Mouse (Mus musculus) hindbrain, postnatal 0 days (tissue): ENCODE results near the gene Coa7. TPM values are rescaled to one million over a fixed set of nuclear protein-coding genes. Genes with fewer than 3 reads are reported as not detected.

ENCODE experiments used
- ATAC-seq: fragments of 200-750 bp; cut with Nextera tagmentation; 2 replicates; pipeline ENCODE4 v1.8.0; 2017; ENCODE audit warnings: mild to moderate bottlenecking, moderate TSS enrichment, moderate library complexity
- DNase-seq: peaks from one replicate; pipeline ENCODE4 v3.0.0-alpha.2; 2015; ENCODE audit warnings: low spot score
- H3K27ac ChIP-seq: fragments of 300-500 bp; sonication (generic); 2 replicates; pipeline ENCODE4 v1.5.1; 2014; ENCODE audit warnings: mild to moderate bottlenecking
- H3K27me3 ChIP-seq: fragments of 300-500 bp; sonication (generic); 2 replicates; pipeline ENCODE4 v1.6.1; 2014; ENCODE audit warnings: low read length, mixed read lengths; ENCODE audit not compliant: insufficient read depth
- H3K36me3 ChIP-seq: fragments of 300-500 bp; sonication (generic); 2 replicates; pipeline ENCODE4 v1.6.1; 2014; ENCODE audit warnings: low read length, mixed read lengths; ENCODE audit not compliant: insufficient read depth
- H3K4me1 ChIP-seq: fragments of 300-500 bp; sonication (generic); 2 replicates; pipeline ENCODE4 v1.6.1; 2014; ENCODE audit warnings: antibody characterized with exemption, low read length, mixed read lengths; ENCODE audit not compliant: insufficient read depth
- H3K4me2 ChIP-seq: fragments of 300-500 bp; sonication (generic); 2 replicates; pipeline ENCODE4 v1.6.1; 2014; ENCODE audit warnings: low read depth, mild to moderate bottlenecking, low read length, moderate library complexity, mixed read lengths
- H3K4me3 ChIP-seq: fragments of 300-500 bp; sonication (generic); 2 replicates; pipeline ENCODE4 v1.5.1; 2014; ENCODE audit warnings: low read length
- H3K9ac ChIP-seq: fragments of 300-500 bp; sonication (generic); replicated peaks from 2 replicates; pipeline ENCODE4 v1.6.1; 2014; ENCODE audit warnings: mild to moderate bottlenecking, low read length, moderate library complexity, mixed read lengths
- H3K9me3 ChIP-seq: fragments of 300-500 bp; sonication (generic); 2 replicates; pipeline ENCODE4 v1.6.1; 2016; ENCODE audit warnings: low read length, mixed read lengths
- CTCF ChIP-seq: IDR thresholded peaks from 2 replicates; pipeline ENCODE4 v1.5.1; 2016; ENCODE audit warnings: antibody characterized with exemption, control low read depth, low read depth
- WGBS: fragments of 180-500 bp; shearing (Covaris S2); extraction: QIAGEN DNeasy Blood & Tissue Kit; methylation state at CpG from one replicate; pipeline ENCODE4 v1.1.7; 2014; 5-methylcytosine and 5-hydroxymethylcytosine counted together
- polyA plus RNA-seq: library from polyadenylated mRNA; unstranded; fragments of >200 nt; fragmentation: Nextera tagmentation; extraction: Ambion mirVana; gene quantifications from 2 replicates; pipeline ENCODE4 v1.2.1, GENCODE M21; 2015
- total RNA-seq: library from RNA; depleted of rRNA; stranded (reverse); fragments of >200 nt; gene quantifications from 2 replicates; pipeline ENCODE4 v1.2.3, GENCODE M21; 2014

Gene Coa7
- total and polyA plus RNA-seq, 2 experiments from 2014 or later: 31.7 to 54.2 TPM

DNA sequence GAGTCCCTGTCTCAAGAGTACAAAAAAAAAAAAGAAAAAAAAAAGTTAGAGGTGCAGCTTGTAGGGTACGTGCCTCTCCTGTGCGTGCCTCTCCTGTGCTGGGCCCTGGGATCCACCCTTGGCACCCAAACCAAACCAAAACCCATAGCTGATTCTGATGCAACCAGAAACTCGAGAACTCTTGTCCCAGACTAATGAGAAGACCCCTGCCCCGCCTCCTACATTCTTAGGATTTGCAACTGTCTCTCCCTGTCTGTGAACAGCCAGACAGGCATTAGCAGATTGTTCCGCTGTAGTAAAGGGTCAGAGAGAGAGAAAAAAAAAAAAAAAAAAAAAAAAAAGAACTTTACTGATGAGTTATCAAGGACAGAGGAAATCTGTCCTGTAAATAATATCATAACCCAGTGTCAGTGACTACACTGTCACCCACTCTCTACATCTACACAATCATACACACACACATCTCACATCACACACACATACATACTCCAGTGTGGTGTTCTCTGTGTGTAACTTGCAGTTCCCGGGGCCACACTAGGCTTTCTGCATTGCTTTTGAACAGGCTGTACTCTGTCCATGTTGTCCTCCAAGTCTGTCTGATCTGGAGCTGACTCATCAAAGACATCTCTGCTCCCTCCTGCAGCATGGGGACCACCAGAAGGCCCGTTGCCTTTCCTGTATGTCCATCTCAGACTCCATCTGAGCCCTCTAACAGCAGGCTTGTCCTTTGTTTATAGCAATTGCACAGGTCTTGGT, 35.6 kb downstream of the Coa7 start:
- Histone ChIP-seq H3K4me3 (no peak overlapping the region), H3K27ac (0 out of 2 replicates have a peak overlapping the region, but pooled peaks have one; percentile 51), H3K4me1 (peaks cover 16% of the 10 kb centered on the region), H3K9me3 (no peaks in the 10 kb centered on the region), H3K27me3 (no peaks in the 10 kb centered on the region), H3K36me3 (no peaks in the 10 kb centered on the region), H3K9ac (no peak overlapping the region), H3K4me2 (0 out of 2 replicates have a peak overlapping the region, but pooled peaks have one; percentile 6)
- no peak for DNase-seq
- no peak for TF ChIP-seq CTCF
- ATAC-seq: no peak
- WGBS: 24% methylated on average over 7 of the region's 7 CpGs

- WGBS: 15% methylated on average over 5 of the region's 5 CpGs
- H3K4me2 ChIP-seq: no peak overlapping the region
- H3K4me3 ChIP-seq: no peak overlapping the region
- H3K27ac ChIP-seq: no peak overlapping the region
- peaks cover 16% of the 10 kb centered on the region for H3K4me1 ChIP-seq
- TF ChIP-seq CTCF: no peak
- H3K36me3 ChIP-seq: no peaks in the 10 kb centered on the region
- H3K27me3 ChIP-seq: no peaks in the 10 kb centered on the region
- DNase-seq (no peak), ATAC-seq (no peak)
- no peaks in the 10 kb centered on the region for H3K9me3 ChIP-seq
- no peak overlapping the region for H3K9ac ChIP-seq
Observed at GRCm38 (mm10) chr4:108364111-108364476, 36.2 kb downstream of the Coa7 start.

- Histone ChIP-seq H3K9me3 (no peaks in the 10 kb centered on the region), H3K36me3 (no peaks in the 10 kb centered on the region), H3K9ac (no peak overlapping the region), H3K27me3 (no peaks in the 10 kb centered on the region), H3K4me1 (no peaks in the 10 kb centered on the region), H3K27ac (no peak overlapping the region), H3K4me2 (no peak overlapping the region), H3K4me3 (no peak overlapping the region)
- 28% methylated on average over 5 of the region's 5 CpGs for WGBS
- no peak for DNase-seq
- no peak for ATAC-seq
- TF ChIP-seq CTCF: no peak
Observed at GRCm38 (mm10) chr4:108369254-108369653, 41.3 kb downstream of the Coa7 start.

- H3K4me1 ChIP-seq: no peaks in the 10 kb centered on the region
- no peak for DNase-seq
- no peak overlapping the region for H3K9ac ChIP-seq
- no peak overlapping the region for H3K4me3 ChIP-seq
- no peaks in the 10 kb centered on the region for H3K9me3 ChIP-seq
- no peak for ATAC-seq
- no peak for TF ChIP-seq CTCF
- 62% methylated on average over 4 of the region's 4 CpGs for WGBS
- H3K27me3 ChIP-seq: no peaks in the 10 kb centered on the region
- H3K36me3 ChIP-seq: no peaks in the 10 kb centered on the region
- no peak overlapping the region for H3K27ac ChIP-seq
- no peak overlapping the region for H3K4me2 ChIP-seq
Observed at GRCm38 (mm10) chr4:108370409-108370808, 42.5 kb downstream of the Coa7 start.

DNA sequence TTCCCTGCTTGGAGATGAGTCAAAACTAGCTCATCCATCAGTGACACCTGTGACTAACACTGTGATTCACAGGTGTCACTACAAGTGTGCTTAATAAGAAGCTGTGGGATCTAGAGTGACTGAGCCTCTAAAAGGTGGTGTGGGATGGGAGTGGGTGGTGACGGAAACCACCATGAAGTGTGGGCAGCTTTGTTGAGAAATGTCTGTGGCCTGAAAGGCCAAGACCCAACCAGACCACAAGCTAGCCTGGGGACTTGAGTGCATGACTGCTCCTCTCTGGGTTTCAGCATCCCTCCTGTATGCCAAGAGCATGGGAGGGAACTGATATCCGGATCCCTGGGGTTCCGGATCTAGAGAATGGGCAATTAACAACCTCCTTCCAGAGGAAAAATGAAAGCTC, 43.5 kb downstream of the Coa7 start:
- no peak overlapping the region for H3K27ac ChIP-seq
- DNase-seq (no peak), ATAC-seq (no peak)
- H3K4me1 ChIP-seq: no peaks in the 10 kb centered on the region
- H3K36me3 ChIP-seq: no peaks in the 10 kb centered on the region
- no peak for TF ChIP-seq CTCF
- no peaks in the 10 kb centered on the region for H3K9me3 ChIP-seq
- H3K9ac ChIP-seq: no peak overlapping the region
- no peaks in the 10 kb centered on the region for H3K27me3 ChIP-seq
- 88% methylated on average over 3 of the region's 3 CpGs for WGBS
- H3K4me2 ChIP-seq: no peak overlapping the region
- H3K4me3 ChIP-seq: no peak overlapping the region

GRCm38 (mm10) chr4:108372166-108372565, 44.2 kb downstream of the Coa7 start:
- Histone ChIP-seq H3K4me2 (no peak overlapping the region), H3K9me3 (no peaks in the 10 kb centered on the region), H3K27me3 (no peaks in the 10 kb centered on the region), H3K27ac (no peak overlapping the region), H3K36me3 (no peaks in the 10 kb centered on the region), H3K4me3 (no peak overlapping the region), H3K4me1 (no peaks in the 10 kb centered on the region), H3K9ac (no peak overlapping the region)
- DNase-seq (no peak), ATAC-seq (no peak)
- 75% methylated on average over 3 of the region's 3 CpGs for WGBS
- no peak for TF ChIP-seq CTCF

GRCm38 (mm10) chr4:108379476-108379875, 51.5 kb downstream of the Coa7 start:
- DNase-seq (peak; percentile 39), ATAC-seq (no peak)
- Histone ChIP-seq H3K36me3 (no peaks in the 10 kb centered on the region), H3K4me1 (peaks cover 6% of the 10 kb centered on the region; the same call in 1 of the 2 replicates), H3K4me2 (no peak overlapping the region), H3K27ac (no peak overlapping the region), H3K27me3 (no peaks in the 10 kb centered on the region), H3K9ac (no peak overlapping the region), H3K9me3 (no peaks in the 10 kb centered on the region), H3K4me3 (no peak overlapping the region)
- WGBS: 73% methylated on average over 3 of the region's 3 CpGs
- TF ChIP-seq CTCF: no peak
